Mouse (Mus musculus) embryonic fibroblast, embryonic 13.5 days (primary cell): ENCODE results near the gene Gm43720.

ENCODE experiments used
- CTCF ChIP-seq: IDR thresholded peaks from 2 replicates; pipeline ENCODE4 v1.5.1; 2011; ENCODE audit warnings: mild to moderate bottlenecking, control low read depth, low read length, moderate library complexity, borderline replicate concordance; ENCODE audit not compliant: insufficient read depth
- POLR2A ChIP-seq: IDR thresholded peaks from 2 replicates; pipeline ENCODE4 v1.6.1; 2011; ENCODE audit warnings: low read depth, mild to moderate bottlenecking, control low read depth, low read length, moderate library complexity

GRCm38 (mm10) chr5:138256966-138257584, 22.7 kb downstream of the Gm43720 start:
- TF ChIP-seq CTCF (no peak), POLR2A (no peak)
